Mouse (Mus musculus): ENCODE measurements around the gene H2al2a.

- TF ChIP-seq CTCF (IDR thresholded peaks at IDR 0.05; ENCODE audit: control insufficient read depth, insufficient read depth, low read length): no peak
- TF ChIP-seq POLR2A (IDR thresholded peaks at IDR 0.05; ENCODE audit: borderline replicate concordance, control insufficient read depth, low read depth, low read length): no peak
Measured at GRCm38 (mm10) chr2:18016639-18017038, 19.9 kb upstream of the H2al2a start.
